Mouse (Mus musculus): ENCODE data around the gene Tnp1.
A peak's percentile ranks its signal among the peaks of the same experiment; 100 is the strongest.

Tnp1 gene

GRCm38 (mm10) chr1:73015731-73016130 lies at the start of gene Tnp1:
TSS of gene Tnp1 (minus strand) at chr1:73015909.
- no peak for DNase-seq

GRCm38 (mm10) chr1:73064336-73064735 lies 48.6 kb upstream of the Tnp1 start:
- DNase-seq, result peak; percentile 59

- no peak for DNase-seq
Measured at GRCm38 (mm10) chr1:73061491-73062233, 46.0 kb upstream of the Tnp1 start.

GRCm38 (mm10) chr1:73060271-73060670 lies 44.6 kb upstream of the Tnp1 start:
- DNase-seq, result no peak

- no peak for DNase-seq
Measured at GRCm38 (mm10) chr1:73056266-73057001, 40.7 kb upstream of the Tnp1 start.

GRCm38 (mm10) chr1:73055820-73056219 lies 40.1 kb upstream of the Tnp1 start:
- no peak for DNase-seq

GRCm38 (mm10) chr1:73055206-73055605 lies 39.5 kb upstream of the Tnp1 start:
- no peak for DNase-seq

GRCm38 (mm10) chr1:73053545-73054326 lies 38.0 kb upstream of the Tnp1 start:
- DNase-seq, result no peak

GRCm38 (mm10) chr1:73046896-73047672 lies 31.4 kb upstream of the Tnp1 start:
- no peak for DNase-seq

GRCm38 (mm10) chr1:73045948-73046685 lies 30.4 kb upstream of the Tnp1 start:
- no peak for DNase-seq

GRCm38 (mm10) chr1:73043671-73044070 lies 28.0 kb upstream of the Tnp1 start:
- no peak for DNase-seq

- no peak for DNase-seq
Measured at GRCm38 (mm10) chr1:73040691-73041425, 25.1 kb upstream of the Tnp1 start.

- DNase-seq, result no peak
Measured at GRCm38 (mm10) chr1:73038532-73038931, 22.8 kb upstream of the Tnp1 start.

- DNase-seq, result no peak
Measured at GRCm38 (mm10) chr1:73036536-73036935, 20.8 kb upstream of the Tnp1 start.

GRCm38 (mm10) chr1:73035726-73036125 lies 20.0 kb upstream of the Tnp1 start:
- no peak for DNase-seq

GRCm38 (mm10) chr1:73032491-73032890 lies 16.8 kb upstream of the Tnp1 start:
- no peak for DNase-seq

- DNase-seq, result no peak
Measured at GRCm38 (mm10) chr1:73028741-73029140, 13.0 kb upstream of the Tnp1 start.

GRCm38 (mm10) chr1:73027381-73027780 lies 11.7 kb upstream of the Tnp1 start:
- no peak for DNase-seq

GRCm38 (mm10) chr1:73026786-73027299 lies 11.1 kb upstream of the Tnp1 start:
- no peak for DNase-seq

- no peak for DNase-seq
Measured at GRCm38 (mm10) chr1:73026157-73026556, 10.4 kb upstream of the Tnp1 start.

GRCm38 (mm10) chr1:73006847-73007246 lies 8.9 kb downstream of the Tnp1 start:
- DNase-seq, result no peak

Data from layer of hippocampus, adult 9-11 months (tissue).